ENCODE assay signal across 22 mouse cellular contexts in genomic region chr14:122636601-122637000, GRCm38 (mm10).
A peak's percentile ranks its signal among the peaks of the same experiment; 100 is the strongest.
DNase-seq lines count a peak whose midpoint lies in the region; ATAC-seq and TF ChIP-seq lines count a peak whose summit lies in the region.
"Had no signal": no experiment of that assay in that cellular context is flagged by ENCODE, and none has a peak within 500 bp of the region (broad histone marks: within the 10 kb centered on the region; RNA-seq: fewer than 3 reads in every experiment).

No protein-coding gene starts in this region.

- TF ChIP-seq CTCF in hindbrain, postnatal 0 days (IDR thresholded peaks at IDR 0.05; ENCODE audit: low read depth), result no peak

- H3K27me3 ChIP-seq in hindbrain, postnatal 0 days (ENCODE audit: insufficient read depth, low read length), result no peaks in the 10 kb centered on the region
- no peaks in the 10 kb centered on the region for H3K27me3 ChIP-seq in hindbrain, embryonic 16.5 days (replicated peaks; ENCODE audit: control insufficient read depth, insufficient read depth, low read length)
- H3K27me3 ChIP-seq: heart, embryonic 15.5 days had no signal

- no peaks in the 10 kb centered on the region for H3K4me1 ChIP-seq in hindbrain, postnatal 0 days (ENCODE audit: insufficient read depth, low read length)
- H3K4me1 ChIP-seq in hindbrain, embryonic 16.5 days (ENCODE audit: control insufficient read depth, insufficient read depth, low read depth, low read length), result no peaks in the 10 kb centered on the region
- H3K4me1 ChIP-seq: heart, embryonic 15.5 days; hindbrain, embryonic 10.5 days had no signal

- no peak overlapping the region for H3K9ac ChIP-seq in hindbrain, postnatal 0 days (replicated peaks; ENCODE audit: low read length)
- no peak overlapping the region for H3K9ac ChIP-seq in hindbrain, embryonic 16.5 days (ENCODE audit: low read depth, low read length)
- H3K9ac ChIP-seq: heart, embryonic 15.5 days; hindbrain, embryonic 14.5 days had no signal

- H3K9me3 ChIP-seq in hindbrain, postnatal 0 days (ENCODE audit: low read length), result no peaks in the 10 kb centered on the region
- H3K9me3 ChIP-seq in hindbrain, embryonic 16.5 days (ENCODE audit: control insufficient read depth, low read length), result no peaks in the 10 kb centered on the region
- H3K9me3 ChIP-seq: embryonic facial prominence, embryonic 10.5 days; G1E; heart, embryonic 15.5 days; hindbrain, embryonic 10.5 days had no signal

- ATAC-seq in hindbrain, postnatal 0 days, result no peak
- ATAC-seq in hindbrain, embryonic 16.5 days, result no peak
- ATAC-seq: CD4-positive, CD25-positive, alpha-beta regulatory T cell, adult 4 months had no signal

- H3K4me2 ChIP-seq in hindbrain, postnatal 0 days (ENCODE audit: low read depth, low read length), result no peak overlapping the region
- no peak overlapping the region for H3K4me2 ChIP-seq in hindbrain, embryonic 16.5 days (ENCODE audit: low read length)
- H3K4me2 ChIP-seq: heart, embryonic 11.5 days; heart, embryonic 15.5 days; hindbrain, embryonic 14.5 days had no signal

- DNase-seq in embryo, embryonic 10.5 days (ENCODE audit: low spot score), result peak; percentile 22
- DNase-seq in embryo, embryonic 11 days, result no peak
- DNase-seq in hindbrain, postnatal 0 days (ENCODE audit: low spot score), result peak; percentile 5
- DNase-seq in retina, embryonic 14.5 days (ENCODE audit: low spot score), result peak; percentile 41
- DNase-seq in left cerebral cortex, adult 18-20 months (ENCODE audit: low spot score in 2 of 2), result no peak
- no peak for DNase-seq in kidney, postnatal 10 days
- DNase-seq: adrenal gland, postnatal 10 days; B cell, adult 2 months; cerebellum, adult 11-12 months; cerebellum, adult 9-10 months; cerebellum, postnatal 25 days; heart, postnatal 14 days; kidney, adult 11 months had no signal

- H3K4me3 ChIP-seq in hindbrain, postnatal 0 days (ENCODE audit: low read length), result no peak overlapping the region
- no peak overlapping the region for H3K4me3 ChIP-seq in hindbrain, embryonic 16.5 days (ENCODE audit: low read length)
- H3K4me3 ChIP-seq: embryonic facial prominence, embryonic 10.5 days; erythroblast, embryonic 14.5 days; heart, embryonic 15.5 days; hindbrain, embryonic 10.5 days had no signal

- H3K27ac ChIP-seq in hindbrain, postnatal 0 days, result no peak overlapping the region
- H3K27ac ChIP-seq in hindbrain, embryonic 16.5 days (ENCODE audit: low read depth, low read length), result no peak overlapping the region
- H3K27ac ChIP-seq: embryonic facial prominence, embryonic 10.5 days; heart, embryonic 15.5 days; hindbrain, embryonic 10.5 days; hindbrain, embryonic 14.5 days had no signal

- WGBS in hindbrain, postnatal 0 days, result 46% methylated on average over 6 of the region's 6 CpGs
- WGBS in hindbrain, embryonic 16.5 days, result 46% methylated on average over 6 of the region's 6 CpGs

- no peaks in the 10 kb centered on the region for H3K36me3 ChIP-seq in hindbrain, postnatal 0 days (ENCODE audit: insufficient read depth, low read length)
- no peaks in the 10 kb centered on the region for H3K36me3 ChIP-seq in hindbrain, embryonic 16.5 days (ENCODE audit: control insufficient read depth, insufficient read depth, low read length)
- H3K36me3 ChIP-seq: embryonic facial prominence, embryonic 10.5 days; G1E; heart, embryonic 15.5 days; hindbrain, embryonic 10.5 days had no signal

Comparison
In these comparisons a context has a peak if more than half of its experiments do, and no peak if none do; other contexts are left out.
1. DNase-seq: peak in embryo, embryonic 10.5 days (single experiment), hindbrain, postnatal 0 days (single experiment) and retina, embryonic 14.5 days (single experiment); none in embryo, embryonic 11 days (single experiment), left cerebral cortex, adult 18-20 months (0 of 2) and kidney, postnatal 10 days (single experiment).